Mouse (Mus musculus) urinary bladder, postnatal 14 days (tissue): ENCODE measurements around the gene Stap2.

ENCODE experiments used
- DNase-seq: peaks from one replicate; pipeline ENCODE4 v3.0.0; 2021; ENCODE audit warnings: low spot score

Gene Stap2

GRCm38 (mm10) chr17:55959946-55960740 lies 45.2 kb downstream of the Stap2 start:
- DNase-seq: peak; percentile 3

DNA sequence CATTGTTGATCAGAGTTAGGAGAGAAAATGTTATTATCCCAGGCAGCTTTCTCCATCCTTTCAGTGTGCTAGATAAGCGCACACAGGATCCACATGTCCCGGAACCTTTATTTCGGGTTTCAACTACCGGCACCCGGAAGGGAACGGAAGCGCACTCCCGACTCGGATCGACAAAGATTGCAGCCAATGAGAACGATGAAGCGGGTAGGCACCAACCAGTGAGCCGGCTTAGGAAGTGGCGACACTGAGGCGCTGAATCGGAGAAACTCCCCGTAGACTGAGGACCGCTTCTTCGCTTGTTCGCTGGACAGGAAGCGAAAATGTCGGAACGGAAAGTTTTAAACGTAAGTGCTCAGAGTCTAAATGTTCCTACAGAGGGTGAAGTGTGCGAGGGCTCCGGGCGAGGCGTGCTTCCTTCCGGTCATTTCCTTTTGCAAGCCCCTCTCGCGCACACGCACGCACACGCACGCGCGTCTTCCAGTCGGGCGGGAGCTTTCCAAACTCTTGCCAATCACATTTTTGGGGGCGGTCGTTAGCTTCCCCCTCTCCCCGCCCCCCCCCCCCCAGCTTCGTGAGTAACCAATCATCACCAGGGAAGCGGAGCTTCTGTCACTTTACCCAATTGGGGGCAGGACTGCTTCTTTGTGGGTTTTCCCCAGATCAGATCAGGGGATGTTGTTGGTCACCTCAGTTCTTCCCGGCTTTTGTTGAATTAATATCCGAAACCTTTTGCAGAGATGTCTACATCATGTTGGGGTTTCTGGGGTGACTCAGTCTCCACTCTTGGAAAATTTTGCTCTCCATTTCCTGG lies 46.3 kb downstream of the Stap2 start, which contains the start of gene Yju2:
TSS of gene Yju2 (plus strand) at position 182 of the 811 bp plus-strand sequence.
- peak; percentile 91 for DNase-seq

DNA sequence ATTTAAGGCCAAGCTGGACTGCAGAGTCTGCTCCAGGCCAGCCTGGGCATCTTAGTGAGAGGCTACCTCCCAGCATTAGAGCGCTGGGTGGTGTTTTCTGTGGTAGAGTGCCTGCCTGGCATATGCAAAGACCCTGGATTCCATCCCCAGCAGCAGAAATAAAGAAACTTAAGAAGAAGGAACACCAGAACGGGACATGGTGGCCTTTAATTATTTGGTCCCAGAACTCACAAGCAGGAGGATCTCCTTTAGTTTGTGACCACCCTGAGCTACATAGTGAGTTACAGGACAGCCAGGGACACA lies 46.8 kb downstream of the Stap2 start:
- no peak for DNase-seq

DNA sequence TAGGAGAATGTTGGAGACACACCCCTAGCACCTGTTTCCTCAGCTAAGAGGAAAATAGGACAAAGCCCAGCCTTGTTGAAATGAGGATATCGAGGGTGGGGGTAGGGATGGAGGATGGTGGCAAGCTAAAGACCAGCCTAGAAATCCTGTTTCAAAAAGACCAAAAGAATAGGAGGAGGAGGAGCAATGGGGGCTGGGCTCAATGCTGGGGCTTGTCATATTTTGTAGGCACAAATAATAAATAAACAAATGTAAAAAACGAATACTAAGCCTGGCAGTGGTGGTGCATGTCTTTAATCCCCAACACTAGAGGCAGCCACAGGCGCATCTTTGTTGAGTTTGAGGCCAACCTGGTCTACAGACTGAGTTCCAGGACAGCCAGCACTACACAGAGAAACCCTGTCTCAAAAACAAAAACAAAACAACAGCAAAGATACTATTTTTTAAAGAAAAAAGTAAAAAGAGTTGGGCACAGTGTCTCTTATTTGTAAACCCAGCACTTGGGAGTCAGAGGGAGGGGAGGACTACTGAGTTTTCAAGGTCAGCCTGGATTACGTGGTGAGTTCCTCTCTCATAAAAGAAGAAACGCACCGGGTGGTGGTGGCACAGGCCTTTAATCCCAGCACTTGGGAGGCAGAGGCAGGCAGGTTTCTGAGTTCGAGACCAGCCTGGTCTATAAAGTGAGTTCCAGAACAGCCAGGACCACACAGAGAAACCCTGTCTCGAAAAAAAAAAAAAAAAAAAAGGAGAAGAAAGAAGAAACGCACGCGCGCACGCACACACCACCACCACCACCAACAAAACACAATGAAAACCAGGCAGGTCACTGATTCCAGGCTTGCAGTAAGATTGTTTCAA lies 47.4 kb downstream of the Stap2 start:
- peak; percentile 2 for DNase-seq

DNA sequence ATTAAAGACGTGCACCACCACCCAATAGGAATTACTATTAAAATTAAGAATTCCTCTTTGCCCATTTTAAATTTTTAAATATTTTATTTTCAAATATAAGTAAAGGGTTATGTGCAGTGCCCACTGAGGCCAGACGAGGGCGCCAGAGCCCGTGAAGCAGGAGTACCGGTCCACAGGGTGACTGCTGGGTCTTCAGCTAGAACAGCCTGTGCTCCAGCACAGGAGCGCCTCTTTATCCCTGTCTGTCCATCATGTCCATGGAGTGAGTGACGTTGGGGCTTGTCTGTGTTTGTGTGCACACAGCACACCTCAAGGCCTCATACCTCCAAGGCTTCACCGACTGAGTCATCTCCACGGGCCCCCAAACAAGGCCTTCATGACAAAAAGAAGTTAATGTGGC lies 48.2 kb downstream of the Stap2 start:
- DNase-seq: peak; percentile 80

GRCm38 (mm10) chr17:55956591-55956990 lies 48.8 kb downstream of the Stap2 start:
- DNase-seq: peak; percentile 2

- peak; percentile 90 for DNase-seq
Observed at GRCm38 (mm10) chr17:55956129-55956528, 49.3 kb downstream of the Stap2 start.

DNA sequence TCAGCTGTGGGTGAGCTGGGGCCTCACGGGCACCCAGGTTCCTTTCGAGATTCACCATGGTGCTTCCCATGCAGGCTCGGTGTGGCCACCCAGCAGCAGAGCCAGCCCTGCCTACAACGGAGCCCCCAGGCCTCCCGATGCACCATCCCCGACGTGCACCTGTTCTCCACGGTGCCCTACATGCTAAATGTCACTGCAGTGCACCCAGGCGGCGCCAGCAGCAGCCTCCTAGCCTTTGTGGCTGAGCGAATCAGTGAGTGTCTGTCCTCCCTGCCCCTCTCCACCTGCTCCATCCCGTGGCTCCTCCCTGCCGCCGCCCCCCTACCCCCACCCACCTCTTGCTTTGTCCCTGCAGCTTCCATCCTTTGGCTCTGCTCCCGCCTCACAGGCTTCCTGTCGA lies 51.2 kb downstream of the Stap2 start:
- peak; percentile 2 for DNase-seq

GRCm38 (mm10) chr17:55953751-55954150 lies 51.6 kb downstream of the Stap2 start:
- DNase-seq: no peak

DNA sequence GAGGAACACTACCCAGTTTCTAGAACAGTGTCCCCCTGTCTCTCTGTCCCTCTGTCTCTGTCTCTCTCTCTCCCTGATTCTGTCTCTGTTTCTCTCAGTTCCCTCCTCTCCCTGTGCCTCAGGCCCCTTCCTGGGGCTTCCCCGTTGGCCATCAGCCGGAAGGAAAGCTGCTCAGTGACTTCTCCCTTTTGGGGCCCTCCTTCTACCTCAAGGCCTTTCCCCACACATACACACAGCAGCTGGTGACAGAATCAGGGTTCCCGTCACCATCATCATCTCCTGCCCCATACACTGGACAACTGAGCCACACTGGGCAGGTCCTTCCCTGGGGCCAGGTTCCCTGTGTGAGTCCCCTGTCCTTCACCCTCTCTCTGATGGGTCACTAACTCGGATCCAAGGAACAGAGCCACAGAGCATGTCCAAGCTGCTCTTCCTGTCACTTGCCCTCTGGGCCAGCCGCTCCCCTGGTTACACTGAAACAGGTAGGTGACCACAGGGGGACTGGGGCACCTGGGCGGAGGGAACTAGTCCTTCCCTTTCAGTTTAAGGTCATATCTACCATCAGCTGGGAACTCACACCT lies 52.8 kb downstream of the Stap2 start, which contains the start of gene Ebi3:
TSS of gene Ebi3 (plus strand) at position 194 of the 581 bp plus-strand sequence.
- DNase-seq: no peak

- no peak for DNase-seq
Observed at GRCm38 (mm10) chr17:55952041-55952440, 53.3 kb downstream of the Stap2 start.

DNA sequence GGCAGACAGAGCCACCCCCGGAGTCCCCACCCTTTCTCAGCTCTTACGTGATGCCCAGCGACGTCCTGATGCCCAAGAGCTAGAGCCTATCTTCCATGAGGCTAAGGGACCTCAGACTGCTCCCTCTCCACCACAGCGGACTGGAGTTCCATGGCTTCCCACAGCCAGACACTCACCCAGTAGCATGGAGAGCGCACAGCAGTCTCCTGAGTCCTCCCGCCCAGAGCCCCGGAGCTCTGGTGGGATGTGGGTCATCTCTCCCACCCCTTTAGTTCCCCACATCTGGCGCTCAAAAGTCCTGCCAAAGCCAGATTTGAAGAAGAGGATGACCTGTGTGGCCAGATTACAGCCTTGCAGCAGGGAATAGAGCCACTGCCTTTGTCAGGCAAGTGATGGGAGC lies 54.8 kb downstream of the Stap2 start:
- DNase-seq: no peak

DNA sequence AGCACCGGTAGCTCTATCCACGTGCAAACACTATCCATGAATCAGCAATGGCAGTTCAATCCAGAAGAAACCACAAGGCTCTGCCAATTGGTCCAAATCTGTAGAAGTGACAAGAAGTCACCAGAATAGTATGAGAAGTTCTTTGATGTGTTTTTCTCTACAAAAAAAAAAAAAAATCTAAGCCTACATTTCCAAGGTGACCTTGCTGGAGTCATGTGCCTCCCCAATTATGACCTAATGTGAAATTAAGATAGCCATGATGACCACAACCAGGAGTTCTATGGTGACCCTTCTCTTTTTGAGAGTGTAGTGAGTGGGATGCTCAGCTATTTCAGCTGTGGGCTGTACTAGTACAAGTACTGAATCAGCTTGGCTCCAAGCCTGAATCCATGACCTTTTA lies 56.0 kb downstream of the Stap2 start, which contains the start of gene Zfp119b:
TSS of gene Zfp119b (minus strand) at position 101 of the 400 bp plus-strand sequence.
- DNase-seq: no peak

DNA sequence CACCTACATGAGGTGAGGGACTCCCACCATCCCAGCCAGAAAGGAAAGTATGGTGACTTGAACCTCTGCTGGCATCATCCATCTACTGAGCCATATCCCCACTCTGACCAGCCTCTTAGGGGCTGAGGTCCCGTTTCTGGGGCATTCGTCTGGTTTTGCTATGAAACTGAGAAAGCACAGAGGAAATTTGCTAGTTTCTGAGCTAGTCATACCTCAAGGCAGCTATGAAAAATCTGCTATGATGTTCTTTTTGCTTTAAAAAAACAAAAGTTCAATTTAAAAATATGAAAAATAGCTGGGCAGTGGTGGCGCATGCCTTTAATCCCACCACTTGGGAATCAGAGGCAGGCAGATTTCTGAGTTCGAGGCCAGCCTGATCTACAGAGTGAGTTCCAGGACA lies 56.7 kb downstream of the Stap2 start:
- no peak for DNase-seq
